Mouse (Mus musculus): ENCODE data around the gene Mllt1. TPM values are rescaled to one million over a fixed set of nuclear protein-coding genes. Genes with fewer than 3 reads are reported as not detected.

The Mllt1 gene
- polyA plus RNA-seq, 1 experiment, result 43.2 TPM

DNA sequence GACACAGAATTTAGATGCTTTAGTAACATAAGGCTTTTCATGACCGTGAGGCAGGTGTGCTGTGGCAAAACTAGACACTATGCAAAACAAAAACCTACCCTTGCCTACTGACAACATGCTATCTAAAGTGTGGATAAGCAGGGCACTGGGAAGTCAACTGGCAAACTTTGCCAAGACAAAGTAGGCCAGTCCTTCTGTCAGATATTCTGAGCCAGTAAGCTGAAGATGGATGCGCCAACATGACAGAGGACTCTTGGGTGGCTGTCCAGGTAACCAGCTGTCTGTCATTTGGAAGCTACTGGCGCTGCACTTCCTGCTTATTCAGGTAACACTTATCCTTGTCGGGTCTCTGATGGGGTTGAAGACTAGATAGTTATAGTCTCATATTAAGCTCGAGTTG, 34.9 kb upstream of the Mllt1 start:
- Histone ChIP-seq H3K9me3 (no peaks in the 10 kb centered on the region), H3K27me3 (replicated peaks) (peaks cover 25% of the 10 kb centered on the region), H3K4me3 (replicated peaks) (no peak overlapping the region), H3K36me3 (replicated peaks; ENCODE audit: low read length) (no peaks in the 10 kb centered on the region), H3K4me1 (no peaks in the 10 kb centered on the region)
- TF ChIP-seq FLI1 (IDR thresholded peaks at IDR 0.05; ENCODE audit: low read length), result no peak
- no peak for TF ChIP-seq GATA1 (IDR thresholded peaks at IDR 0.05; ENCODE audit: borderline replicate concordance, low read length)

DNA sequence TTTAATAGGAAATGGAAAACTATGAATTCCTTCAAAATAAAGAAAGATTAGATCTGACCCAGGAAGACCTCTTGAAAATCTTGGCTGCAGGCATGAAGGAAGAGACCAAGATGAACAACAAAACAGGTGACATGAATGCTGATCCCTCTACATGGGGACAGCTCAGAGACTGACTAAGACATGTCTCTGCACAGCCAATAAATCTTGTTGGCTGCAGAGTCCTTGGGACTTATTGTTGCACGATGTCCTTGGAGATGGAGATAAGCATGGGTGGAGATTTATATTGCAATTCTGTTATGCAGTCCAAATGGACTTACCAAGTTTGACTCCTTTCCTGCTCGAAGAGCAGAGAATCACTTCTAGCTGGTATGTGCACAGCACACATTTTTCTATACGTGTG, 34.1 kb upstream of the Mllt1 start:
- H3K9me3 ChIP-seq, result no peaks in the 10 kb centered on the region

DNA sequence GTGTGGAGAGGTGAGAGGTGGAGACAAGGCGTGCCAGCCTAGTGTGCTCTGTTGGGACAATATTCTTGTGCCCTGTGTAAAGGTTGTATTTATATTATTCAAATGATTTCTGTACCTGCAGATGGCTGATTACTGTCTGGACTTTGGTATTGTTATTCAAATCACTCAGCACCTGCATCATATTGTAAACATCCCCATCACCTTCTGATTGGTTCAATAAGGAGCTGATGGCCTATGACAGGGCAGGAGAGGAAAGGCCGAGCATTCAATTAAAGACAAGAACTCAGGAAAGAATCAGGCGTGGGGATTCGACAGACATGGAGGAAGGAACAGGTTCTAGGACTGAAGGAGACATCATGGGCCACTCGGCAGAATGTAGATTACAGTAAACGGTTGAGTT, 28.4 kb upstream of the Mllt1 start:
- Histone ChIP-seq H3K9me3 (peaks cover 5% of the 10 kb centered on the region), H3K27me3 (replicated peaks) (peaks cover 48% of the 10 kb centered on the region), H3K36me3 (replicated peaks; ENCODE audit: low read length) (no peaks in the 10 kb centered on the region), H3K4me1 (peaks cover 13% of the 10 kb centered on the region), H3K4me3 (replicated peaks) (no peak overlapping the region)
- no peak for TF ChIP-seq GATA1 (IDR thresholded peaks at IDR 0.05; ENCODE audit: borderline replicate concordance, low read length)
- TF ChIP-seq FLI1 (IDR thresholded peaks at IDR 0.05; ENCODE audit: low read length), result no peak

More for the DNA sequence above, 34.1 kb upstream of the Mllt1 start:
- peaks cover 27% of the 10 kb centered on the region for H3K27me3 ChIP-seq (replicated peaks)
- no peaks in the 10 kb centered on the region for H3K4me1 ChIP-seq
- no peak for TF ChIP-seq GATA1 (IDR thresholded peaks at IDR 0.05; ENCODE audit: borderline replicate concordance, low read length)
- no peak for TF ChIP-seq FLI1 (IDR thresholded peaks at IDR 0.05; ENCODE audit: low read length)
- H3K36me3 ChIP-seq (replicated peaks; ENCODE audit: low read length), result no peaks in the 10 kb centered on the region
- no peak overlapping the region for H3K4me3 ChIP-seq (replicated peaks)

DNA sequence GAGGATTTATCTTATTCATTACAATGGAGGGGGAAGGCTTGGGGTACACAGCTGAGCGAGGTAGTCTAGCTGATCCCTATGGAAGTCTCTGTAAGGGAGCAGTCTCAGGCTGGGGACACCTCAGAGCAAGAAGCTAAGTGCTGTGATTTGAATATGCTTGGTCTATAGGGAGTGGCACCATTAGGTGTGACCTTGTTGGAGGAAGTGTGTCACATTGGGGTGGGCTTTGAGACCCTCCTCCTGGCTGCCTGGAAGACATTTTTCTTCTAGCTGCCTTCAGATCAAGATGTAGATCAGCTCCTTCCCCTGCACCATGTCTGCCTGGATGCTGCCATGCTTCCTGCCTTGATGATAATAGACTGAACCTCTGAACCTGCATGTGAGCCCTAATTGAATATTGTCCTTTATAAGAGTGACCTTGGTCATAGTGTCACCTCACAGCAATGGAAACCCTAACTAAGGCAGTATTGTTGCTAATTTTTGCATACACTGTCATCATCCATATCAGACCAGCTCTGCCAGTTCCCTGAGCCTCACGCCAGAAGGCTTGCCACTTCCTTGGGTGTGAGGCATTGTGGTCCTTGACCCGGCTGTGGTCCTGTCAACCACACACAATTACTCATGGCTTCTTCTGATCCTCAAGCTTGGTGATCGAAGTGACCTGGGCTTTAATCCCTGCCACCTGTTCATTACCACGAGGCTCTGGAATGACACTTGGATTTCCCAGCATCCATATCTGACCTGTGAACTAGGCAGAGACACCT, 27.6 kb upstream of the Mllt1 start:
- H3K4me1 ChIP-seq, result peaks cover 20% of the 10 kb centered on the region
- H3K4me3 ChIP-seq (replicated peaks), result peak overlapping the region; percentile 24
- peaks cover 53% of the 10 kb centered on the region for H3K27me3 ChIP-seq (replicated peaks)
- H3K36me3 ChIP-seq (replicated peaks; ENCODE audit: low read length), result no peaks in the 10 kb centered on the region
- no peak for TF ChIP-seq FLI1 (IDR thresholded peaks at IDR 0.05; ENCODE audit: low read length)
- no peak for TF ChIP-seq GATA1 (IDR thresholded peaks at IDR 0.05; ENCODE audit: borderline replicate concordance, low read length)
- peaks cover 5% of the 10 kb centered on the region for H3K9me3 ChIP-seq

DNA sequence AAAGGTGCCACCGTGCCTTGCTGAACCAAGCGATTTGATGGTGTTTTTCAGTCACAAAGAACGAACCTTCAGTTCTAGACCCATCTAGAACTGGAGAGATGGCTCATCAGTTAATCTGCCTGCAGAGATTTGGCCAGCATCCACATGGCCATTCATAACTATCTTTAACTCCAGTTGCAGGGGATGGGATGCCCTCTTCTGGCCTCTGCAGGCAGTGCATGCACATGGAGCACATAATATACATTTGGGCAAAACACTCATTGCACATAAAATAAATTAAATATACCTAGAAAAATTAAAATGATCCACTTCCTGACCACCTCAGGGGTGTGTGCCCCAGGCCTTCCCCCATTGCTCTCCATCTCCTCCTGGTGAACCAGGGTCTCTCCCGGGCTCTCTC, 26.7 kb upstream of the Mllt1 start:
- Histone ChIP-seq H3K27me3 (replicated peaks) (peaks cover 53% of the 10 kb centered on the region), H3K36me3 (replicated peaks; ENCODE audit: low read length) (no peaks in the 10 kb centered on the region), H3K9me3 (peaks cover 5% of the 10 kb centered on the region), H3K4me3 (replicated peaks) (no peak overlapping the region), H3K4me1 (peaks cover 28% of the 10 kb centered on the region)
- TF ChIP-seq FLI1 (IDR thresholded peaks at IDR 0.05; ENCODE audit: low read length) (no peak), GATA1 (IDR thresholded peaks at IDR 0.05; ENCODE audit: borderline replicate concordance, low read length) (no peak)

DNA sequence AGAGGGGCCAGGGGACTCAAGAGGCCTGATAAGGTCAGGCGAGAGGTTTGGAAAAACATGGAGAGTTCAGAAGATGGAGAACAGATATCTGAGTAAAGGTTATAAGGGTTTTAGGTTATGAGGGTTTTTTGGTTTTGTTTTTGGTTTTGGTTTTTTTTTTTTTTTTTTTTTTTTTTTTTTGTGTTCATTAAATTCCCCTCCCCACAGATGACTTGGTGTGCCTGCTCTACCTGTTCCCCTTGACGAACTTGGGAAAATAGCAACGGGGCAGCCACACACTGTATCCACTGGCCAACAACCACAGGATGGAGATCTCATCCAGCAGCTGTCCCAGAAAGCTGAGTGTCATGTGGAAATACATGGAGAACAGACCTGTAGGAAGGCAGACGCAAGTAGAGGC, 23.5 kb upstream of the Mllt1 start:
- H3K4me3 ChIP-seq (replicated peaks), result no peak overlapping the region
- H3K9me3 ChIP-seq, result peaks cover 5% of the 10 kb centered on the region
- H3K4me1 ChIP-seq, result peaks cover 29% of the 10 kb centered on the region
- no peaks in the 10 kb centered on the region for H3K36me3 ChIP-seq (replicated peaks; ENCODE audit: low read length)
- H3K27me3 ChIP-seq (replicated peaks), result peaks cover 68% of the 10 kb centered on the region
- TF ChIP-seq GATA1 (IDR thresholded peaks at IDR 0.05; ENCODE audit: borderline replicate concordance, low read length), result no peak
- TF ChIP-seq FLI1 (IDR thresholded peaks at IDR 0.05; ENCODE audit: low read length), result no peak

DNA sequence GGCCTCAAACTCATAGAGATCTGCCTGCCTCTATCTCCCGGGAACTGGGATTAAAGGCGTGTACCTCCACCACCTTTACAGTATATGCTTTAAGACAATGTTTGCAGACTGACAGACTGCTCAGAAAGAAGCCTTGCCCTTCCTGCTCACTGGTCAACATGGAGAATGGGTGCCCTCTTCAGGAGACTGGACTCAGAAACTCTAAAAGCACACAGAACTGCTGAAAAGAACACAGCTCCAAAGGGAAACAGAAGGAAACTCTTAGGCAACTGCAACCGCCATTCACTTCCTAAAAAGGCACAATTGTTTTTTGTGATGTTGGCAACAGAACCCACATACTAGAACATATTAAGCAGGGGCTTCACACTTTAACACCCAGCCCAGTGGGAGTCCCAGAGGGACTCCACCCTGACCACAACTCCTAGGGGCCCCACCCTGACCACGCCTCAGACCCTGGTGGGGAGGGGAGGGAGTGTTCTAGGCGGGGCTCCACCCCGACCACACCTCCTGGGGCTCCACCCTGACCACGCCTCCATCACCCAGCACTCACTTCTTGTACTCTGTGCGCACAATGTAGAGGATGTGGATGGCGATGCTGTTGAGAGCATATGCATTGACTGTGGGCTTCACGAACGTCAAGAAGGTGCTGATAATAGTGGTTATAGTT, 22.7 kb upstream of the Mllt1 start:
- H3K27me3 ChIP-seq (replicated peaks), result peaks cover 66% of the 10 kb centered on the region
- no peaks in the 10 kb centered on the region for H3K36me3 ChIP-seq (replicated peaks; ENCODE audit: low read length)
- TF ChIP-seq GATA1 (IDR thresholded peaks at IDR 0.05; ENCODE audit: borderline replicate concordance, low read length) (no peak), FLI1 (IDR thresholded peaks at IDR 0.05; ENCODE audit: low read length) (no peak)
- peaks cover 5% of the 10 kb centered on the region for H3K9me3 ChIP-seq
- peak overlapping the region; percentile 74 for H3K4me3 ChIP-seq (replicated peaks)
- H3K4me1 ChIP-seq, result peaks cover 27% of the 10 kb centered on the region

DNA sequence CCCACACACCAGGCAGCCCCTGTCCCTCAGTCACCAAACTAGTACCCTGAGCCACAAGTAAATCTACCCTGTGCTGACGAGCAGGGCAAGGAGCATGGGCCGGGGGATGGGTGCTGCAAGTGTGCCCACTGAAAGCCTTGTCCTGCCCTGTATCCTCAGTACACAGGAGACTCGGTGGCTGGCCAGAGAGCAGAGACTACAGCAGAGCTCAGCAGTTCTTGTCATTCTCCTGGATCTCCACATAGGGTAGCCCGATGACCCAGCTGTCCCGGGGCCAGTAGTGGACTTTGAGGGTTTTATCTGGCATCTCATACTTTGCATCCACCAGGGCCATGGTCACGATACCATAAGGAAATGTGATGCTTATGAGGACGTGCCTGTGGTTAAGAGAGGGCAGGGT, 19.7 kb upstream of the Mllt1 start:
- no peak overlapping the region for H3K4me3 ChIP-seq (replicated peaks)
- H3K9me3 ChIP-seq, result no peaks in the 10 kb centered on the region
- H3K36me3 ChIP-seq (replicated peaks; ENCODE audit: low read length), result no peaks in the 10 kb centered on the region
- TF ChIP-seq FLI1 (IDR thresholded peaks at IDR 0.05; ENCODE audit: low read length), result no peak
- TF ChIP-seq GATA1 (IDR thresholded peaks at IDR 0.05; ENCODE audit: borderline replicate concordance, low read length), result no peak
- H3K27me3 ChIP-seq (replicated peaks), result peaks cover 55% of the 10 kb centered on the region
- peaks cover 23% of the 10 kb centered on the region for H3K4me1 ChIP-seq

DNA sequence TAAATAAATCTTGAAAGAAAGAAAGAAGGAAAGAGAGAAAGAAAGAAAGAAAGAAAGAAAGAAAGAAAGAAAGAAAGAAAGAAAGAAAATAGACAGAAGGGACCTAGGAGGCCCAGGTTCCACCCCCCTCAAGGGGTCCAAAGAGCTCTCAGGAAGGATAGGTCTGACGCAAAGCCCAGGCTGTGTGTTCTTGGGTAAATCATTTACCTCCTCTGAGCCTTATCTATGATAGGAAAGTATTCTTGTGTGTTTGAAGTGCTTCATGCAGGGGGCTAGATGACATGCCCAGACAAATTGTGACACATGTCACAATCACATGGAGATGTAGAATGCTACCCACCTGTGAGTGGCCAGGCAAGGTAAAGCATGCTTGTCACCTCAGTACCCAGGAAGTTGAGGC, 17.4 kb upstream of the Mllt1 start:
- Histone ChIP-seq H3K27me3 (replicated peaks) (peaks cover 50% of the 10 kb centered on the region), H3K9me3 (no peaks in the 10 kb centered on the region; the same call in 1 of the 2 replicates), H3K36me3 (replicated peaks; ENCODE audit: low read length) (no peaks in the 10 kb centered on the region), H3K4me3 (replicated peaks) (no peak overlapping the region), H3K4me1 (peaks cover 12% of the 10 kb centered on the region)
- TF ChIP-seq FLI1 (IDR thresholded peaks at IDR 0.05; ENCODE audit: low read length) (no peak), GATA1 (IDR thresholded peaks at IDR 0.05; ENCODE audit: borderline replicate concordance, low read length) (no peak)

DNA sequence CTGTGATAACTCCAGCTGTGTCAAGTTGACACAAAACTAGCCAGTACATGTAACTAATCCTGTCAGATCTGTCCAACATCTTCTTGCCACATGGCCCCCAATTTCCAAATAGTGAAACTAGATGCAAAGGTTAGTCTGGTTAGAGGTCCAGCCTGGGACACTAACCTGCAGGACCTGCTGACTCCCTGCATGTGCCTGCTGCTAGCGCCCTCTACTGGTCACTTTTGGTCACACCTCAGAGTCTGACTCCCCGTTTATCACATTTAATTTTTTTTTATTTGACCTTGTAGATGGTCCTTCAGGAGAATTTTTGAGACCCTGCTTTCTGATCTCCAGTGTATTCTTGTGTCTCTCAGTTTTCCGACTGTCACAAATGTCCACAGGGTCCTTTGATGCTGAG, 15.7 kb upstream of the Mllt1 start:
- 0 out of 2 replicates have a peak, but pooled peaks cover 4% of the 10 kb centered on the region for H3K4me1 ChIP-seq
- peaks cover 13% of the 10 kb centered on the region for H3K9me3 ChIP-seq
- TF ChIP-seq FLI1 (IDR thresholded peaks at IDR 0.05; ENCODE audit: low read length) (no peak), GATA1 (IDR thresholded peaks at IDR 0.05; ENCODE audit: borderline replicate concordance, low read length) (no peak)
- H3K36me3 ChIP-seq (replicated peaks; ENCODE audit: low read length), result no peaks in the 10 kb centered on the region
- peaks cover 53% of the 10 kb centered on the region for H3K27me3 ChIP-seq (replicated peaks)
- H3K4me3 ChIP-seq (replicated peaks), result no peak overlapping the region
